Mouse (Mus musculus) T-helper 1 cell (primary cell): ENCODE results near the gene Mbtd1.

ENCODE experiments used
- in situ Hi-C: fragments of 300-600 bp; cut with MboI, MseI; formaldehyde crosslinking; loops from one replicate; pipeline ENCODE4 v1.15.1; 2025; ENCODE audit warnings: high pct_unique_total_duplicates

Gene Mbtd1

GRCm38 (mm10) chr11:93948887-93949567 is 63.4 kb downstream of the Mbtd1 start:
- in situ Hi-C loops, result loop anchor here (5.0 kb wide), 1 partner anchor 52 kb away; no protein-coding TSS in a partner anchor

- in situ Hi-C loops, result no loop called here
Observed at GRCm38 (mm10) chr11:93950045-93950444, 64.4 kb downstream of the Mbtd1 start.

GRCm38 (mm10) chr11:93952376-93952775 is 66.7 kb downstream of the Mbtd1 start:
- in situ Hi-C loops, result no loop called here

- in situ Hi-C loops, result no loop called here
Observed at GRCm38 (mm10) chr11:93954738-93955255, 69.1 kb downstream of the Mbtd1 start.

- in situ Hi-C loops, result no loop called here
Observed at GRCm38 (mm10) chr11:93955256-93956150, 69.9 kb downstream of the Mbtd1 start.

GRCm38 (mm10) chr11:93956159-93956558 is 70.5 kb downstream of the Mbtd1 start, which contains the start of gene Nme2:
TSS of gene Nme2 (minus strand) at chr11:93956259.
- in situ Hi-C loops, result no loop called here

- in situ Hi-C loops, result no loop called here
Observed at GRCm38 (mm10) chr11:93957031-93957555, 71.4 kb downstream of the Mbtd1 start.

- in situ Hi-C loops, result no loop called here
Observed at GRCm38 (mm10) chr11:93957746-93958145, 72.1 kb downstream of the Mbtd1 start.

GRCm38 (mm10) chr11:93961482-93961881 is 75.8 kb downstream of the Mbtd1 start:
- in situ Hi-C loops, result no loop called here

GRCm38 (mm10) chr11:93963013-93963412 is 77.4 kb downstream of the Mbtd1 start:
- in situ Hi-C loops, result no loop called here

- in situ Hi-C loops, result no loop called here
Observed at GRCm38 (mm10) chr11:93965391-93965790, 79.7 kb downstream of the Mbtd1 start.

GRCm38 (mm10) chr11:93967381-93967780 is 81.7 kb downstream of the Mbtd1 start:
- in situ Hi-C loops, result no loop called here

GRCm38 (mm10) chr11:93968005-93968847 is 82.6 kb downstream of the Mbtd1 start, which contains the start of the genes Gm20390 and Nme1:
TSS of gene Gm20390 (minus strand) at chr11:93968293.
TSS of gene Nme1 (minus strand) at chr11:93968521.
- in situ Hi-C loops, result no loop called here

- in situ Hi-C loops, result no loop called here
Observed at GRCm38 (mm10) chr11:93968848-93969128, 83.1 kb downstream of the Mbtd1 start.

GRCm38 (mm10) chr11:93969171-93969570 is 83.5 kb downstream of the Mbtd1 start:
- in situ Hi-C loops, result no loop called here

GRCm38 (mm10) chr11:93969799-93970198 is 84.1 kb downstream of the Mbtd1 start:
- in situ Hi-C loops, result loop anchor here (5.0 kb wide), 1 partner anchor 113 kb away; no protein-coding TSS in a partner anchor

- in situ Hi-C loops, result loop anchor here (5.0 kb wide), 1 partner anchor 109 kb away; no protein-coding TSS in a partner anchor
Observed at GRCm38 (mm10) chr11:93972951-93973350, 87.3 kb downstream of the Mbtd1 start.

GRCm38 (mm10) chr11:93979502-93980049 is 93.9 kb downstream of the Mbtd1 start:
- in situ Hi-C loops, result no loop called here

- in situ Hi-C loops, result no loop called here
Observed at GRCm38 (mm10) chr11:93984619-93985018, 99.0 kb downstream of the Mbtd1 start.

- in situ Hi-C loops, result no loop called here
Observed at GRCm38 (mm10) chr11:93985265-93985664, 99.6 kb downstream of the Mbtd1 start.

GRCm38 (mm10) chr11:93986298-93986697 is 100.6 kb downstream of the Mbtd1 start:
- in situ Hi-C loops, result no loop called here
